Mouse (Mus musculus) liver, adult 2 months (tissue): ENCODE data around the gene Aqp7. TPM values are rescaled to one million over a fixed set of nuclear protein-coding genes. Genes with fewer than 3 reads are reported as not detected.

Source experiments
- DNase-seq: peaks from one replicate; pipeline ENCODE4 v3.0.0-alpha.2; 2011; ENCODE audit warnings: low read depth, low spot score; ENCODE audit errors: extremely low read depth
- H3K27ac ChIP-seq: fragments of 200-500 bp; replicated peaks from 2 replicates; pipeline ENCODE4 v1.5.1; 2012; ENCODE audit warnings: low read depth, mild to moderate bottlenecking, control low read depth, inconsistent platforms, low read length; ENCODE audit not compliant: insufficient read depth
- H3K27me3 ChIP-seq: fragments of 200-500 bp; 2 replicates; pipeline ENCODE4 v1.6.1; 2012; ENCODE audit warnings: mild to moderate bottlenecking, moderate library complexity, low read length, inconsistent platforms; ENCODE audit not compliant: control insufficient read depth, insufficient read depth
- H3K36me3 ChIP-seq: fragments of 200-500 bp; 2 replicates; pipeline ENCODE4 v1.6.1; 2012; ENCODE audit warnings: low read length, inconsistent platforms; ENCODE audit not compliant: control insufficient read depth, insufficient read depth
- H3K4me1 ChIP-seq: fragments of 200-500 bp; 2 replicates; pipeline ENCODE4 v1.6.1; 2011; ENCODE audit warnings: low read length; ENCODE audit not compliant: control insufficient read depth, insufficient read depth
- H3K4me3 ChIP-seq: fragments of 200-500 bp; 2 replicates; pipeline ENCODE4 v1.5.1; 2011; ENCODE audit warnings: low read depth, mild to moderate bottlenecking, control low read depth, low read length, moderate library complexity; ENCODE audit not compliant: insufficient read depth
- H3K79me2 ChIP-seq: fragments of 200-500 bp; 2 replicates; pipeline ENCODE4 v1.6.1; 2012; ENCODE audit warnings: inconsistent platforms, mild to moderate bottlenecking, low read length, moderate library complexity; ENCODE audit not compliant: control insufficient read depth, insufficient read depth
- H3K9ac ChIP-seq: fragments of 200-500 bp; 2 replicates; pipeline ENCODE4 v1.6.1; 2012; ENCODE audit warnings: low read depth, mild to moderate bottlenecking, control low read depth, inconsistent platforms, low read length
- CTCF ChIP-seq: fragments of 200-500 bp; IDR thresholded peaks from 2 replicates; pipeline ENCODE4 v1.5.1; 2011; ENCODE audit warnings: low read depth, low read length, control low read depth
- POLR2A ChIP-seq: fragments of 200-500 bp; IDR thresholded peaks from 2 replicates; pipeline ENCODE4 v1.6.1; 2011; ENCODE audit warnings: low read length, control low read depth; ENCODE audit not compliant: insufficient read depth; ENCODE audit errors: extremely low read depth
- WGBS: fragments of 180-500 bp; shearing (Covaris S2); methylation state at CpG from one replicate; pipeline ENCODE4 v1.1.7; 2018; 5-methylcytosine and 5-hydroxymethylcytosine counted together
- polyA plus RNA-seq: library from polyadenylated mRNA; depleted of rRNA; stranded (reverse); fragments of >200 nt; gene quantifications from 2 replicates; pipeline ENCODE4 v1.2.3, GENCODE M21; 2012; rRNA removed
- total RNA-seq: library from RNA; depleted of rRNA; stranded (reverse); fragments of >200 nt; gene quantifications from 2 replicates; pipeline ENCODE4 v1.2.3, GENCODE M21; 2014; rRNA removed

Gene Aqp7
- total and polyA plus RNA-seq, 2 experiments = 0.09 to 0.26 TPM

DNA sequence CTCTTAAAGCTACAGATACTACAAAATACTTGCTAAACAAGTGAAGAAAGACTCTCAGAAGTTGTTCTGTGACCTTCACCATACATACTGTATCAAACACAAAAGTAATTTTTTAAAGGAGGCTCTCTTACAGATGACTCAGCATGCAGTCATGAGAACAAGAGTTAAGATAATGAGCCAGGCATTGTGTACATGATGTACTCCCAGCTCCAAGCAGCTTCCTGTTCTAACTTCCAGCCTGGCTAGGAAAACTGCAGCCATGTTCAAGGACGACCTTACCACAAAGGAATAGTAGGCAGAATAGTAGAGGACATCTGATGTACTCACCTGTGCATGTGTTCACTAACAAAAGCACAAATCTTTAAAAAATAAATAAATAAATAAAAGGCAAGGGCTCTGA lies 47.7 kb downstream of the Aqp7 start:
- H3K4me1 ChIP-seq = no peaks in the 10 kb centered on the region
- 72% methylated on average over 1 of the region's 1 CpGs for WGBS
- no peak for DNase-seq
- no peak overlapping the region for H3K4me3 ChIP-seq
- H3K27me3 ChIP-seq = no peaks in the 10 kb centered on the region
- H3K27ac ChIP-seq = no peak overlapping the region
- peaks cover 82% of the 10 kb centered on the region for H3K36me3 ChIP-seq
- no peaks in the 10 kb centered on the region for H3K79me2 ChIP-seq
- no peak overlapping the region for H3K9ac ChIP-seq
- TF ChIP-seq POLR2A (no peak), CTCF (no peak)

DNA sequence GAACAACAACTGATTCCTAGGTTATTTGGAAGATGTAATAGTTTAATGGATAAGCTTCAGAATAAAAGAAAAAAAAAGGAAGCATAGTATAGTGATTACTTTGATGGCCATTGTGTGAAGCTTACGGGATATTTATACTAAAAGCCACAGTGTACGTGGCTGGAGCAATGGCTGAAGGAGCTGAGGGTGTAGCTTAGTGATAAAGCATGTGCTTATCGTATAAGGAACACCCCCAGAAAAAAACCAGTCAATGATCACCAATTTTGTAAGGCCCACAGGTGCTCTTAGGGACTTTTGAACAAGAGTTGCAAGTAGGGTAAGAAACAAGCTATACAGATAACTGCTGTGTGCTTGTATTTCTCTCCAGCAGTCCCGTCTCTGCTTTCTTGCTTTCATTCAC lies 50.0 kb downstream of the Aqp7 start:
- peaks cover 84% of the 10 kb centered on the region for H3K36me3 ChIP-seq
- H3K9ac ChIP-seq = no peak overlapping the region
- H3K79me2 ChIP-seq = no peaks in the 10 kb centered on the region
- H3K4me1 ChIP-seq = no peaks in the 10 kb centered on the region
- WGBS = 94% methylated on average over 4 of the region's 4 CpGs
- TF ChIP-seq POLR2A = no peak
- TF ChIP-seq CTCF = no peak
- H3K27me3 ChIP-seq = no peaks in the 10 kb centered on the region
- H3K27ac ChIP-seq = no peak overlapping the region
- no peak for DNase-seq
- no peak overlapping the region for H3K4me3 ChIP-seq

DNA sequence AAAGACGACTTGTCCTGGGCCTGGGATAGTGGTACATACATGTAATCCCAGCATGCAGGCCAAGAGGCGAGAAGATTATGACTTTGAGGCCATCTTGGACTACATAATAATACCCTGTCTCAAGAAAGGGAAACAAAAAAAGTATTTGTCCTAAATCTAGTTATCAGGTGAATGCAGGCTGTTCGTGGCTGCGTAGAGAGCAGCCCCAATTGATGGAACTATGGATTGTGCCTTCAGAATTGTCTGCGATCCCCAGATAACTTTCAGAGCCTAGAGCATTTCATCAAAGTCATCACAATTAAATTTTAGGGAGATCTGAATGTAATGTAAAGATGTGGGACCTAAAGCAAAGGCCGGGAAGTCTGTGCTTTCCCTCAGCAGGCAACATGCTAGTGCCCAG lies 51.6 kb downstream of the Aqp7 start:
- no peaks in the 10 kb centered on the region for H3K27me3 ChIP-seq
- WGBS = 97% methylated on average over 6 of the region's 6 CpGs
- no peak for TF ChIP-seq CTCF
- no peak for TF ChIP-seq POLR2A
- no peak overlapping the region for H3K4me3 ChIP-seq
- H3K27ac ChIP-seq = no peak overlapping the region
- DNase-seq = no peak
- no peaks in the 10 kb centered on the region for H3K79me2 ChIP-seq
- H3K36me3 ChIP-seq = peaks cover 84% of the 10 kb centered on the region
- H3K4me1 ChIP-seq = no peaks in the 10 kb centered on the region
- no peak overlapping the region for H3K9ac ChIP-seq

DNA sequence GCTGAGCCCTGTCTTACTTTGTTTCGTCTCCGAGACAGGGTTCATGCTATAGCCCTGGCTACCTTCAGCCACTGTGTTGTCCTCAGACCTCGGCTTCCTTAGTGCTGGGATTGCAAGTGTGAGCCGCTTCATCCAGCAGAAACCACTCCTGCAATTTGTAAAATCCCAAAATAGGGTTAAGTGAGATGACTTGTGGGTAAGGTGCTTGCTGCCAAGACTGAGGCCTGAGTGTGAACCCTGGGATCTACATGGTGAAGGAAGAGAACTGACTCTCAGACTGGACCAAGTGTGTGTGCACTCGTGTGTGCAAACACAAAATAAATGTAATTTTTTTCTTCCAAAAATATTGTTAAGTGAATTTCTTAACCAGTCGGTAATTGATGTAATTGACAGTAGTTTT lies 58.3 kb downstream of the Aqp7 start:
- no peaks in the 10 kb centered on the region for H3K27me3 ChIP-seq
- H3K4me1 ChIP-seq = no peaks in the 10 kb centered on the region
- H3K9ac ChIP-seq = no peak overlapping the region
- no peak for DNase-seq
- no peak overlapping the region for H3K27ac ChIP-seq
- 86% methylated on average over 6 of the region's 6 CpGs for WGBS
- no peaks in the 10 kb centered on the region for H3K79me2 ChIP-seq
- H3K4me3 ChIP-seq = no peak overlapping the region
- peaks cover 78% of the 10 kb centered on the region for H3K36me3 ChIP-seq
- no peak for TF ChIP-seq CTCF
- no peak for TF ChIP-seq POLR2A

DNA sequence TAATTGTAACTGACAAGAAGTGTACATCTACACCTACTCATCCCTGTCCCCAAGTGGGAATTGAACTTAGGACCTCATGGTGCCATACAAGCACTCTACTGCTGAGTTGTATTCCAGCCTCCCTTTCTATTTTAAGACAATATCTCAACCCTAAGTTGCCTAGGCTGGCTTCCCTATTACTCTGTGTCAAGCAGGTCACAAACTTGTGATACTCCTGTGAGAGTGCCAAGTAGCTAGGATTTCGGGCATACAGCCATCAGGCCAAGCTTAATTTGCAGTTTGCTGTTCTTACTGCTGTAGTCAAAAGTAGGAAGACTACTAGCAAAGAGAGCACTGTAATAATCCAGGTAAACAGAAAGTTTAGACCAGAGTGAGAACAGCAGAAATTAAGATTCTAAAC lies 64.3 kb downstream of the Aqp7 start:
- 15% methylated on average over 1 of the region's 1 CpGs for WGBS
- H3K4me3 ChIP-seq = no peak overlapping the region
- peaks cover 4% of the 10 kb centered on the region; the same call in 1 of the 2 replicates for H3K79me2 ChIP-seq
- H3K27me3 ChIP-seq = no peaks in the 10 kb centered on the region
- H3K9ac ChIP-seq = no peak overlapping the region
- peak; percentile 68 for DNase-seq
- no peaks in the 10 kb centered on the region for H3K4me1 ChIP-seq
- no peak overlapping the region for H3K27ac ChIP-seq
- no peak for TF ChIP-seq POLR2A
- no peak for TF ChIP-seq CTCF
- peaks cover 63% of the 10 kb centered on the region for H3K36me3 ChIP-seq

Other genes with a start within 250 kb of the Aqp7 start
- 11.0 and 13.8 TPM in 2 replicates for gene B4galt1, start 194.1 kb downstream of the Aqp7 start, total RNA-seq
- gene B4galt1, start 194.1 kb downstream of the Aqp7 start, polyA plus RNA-seq = 20.7 and 28.1 TPM in 2 replicates
- gene Spink4, start 128.1 kb downstream of the Aqp7 start, total RNA-seq = 1.4 and 1.9 TPM in 2 replicates
- 0.93 and 1.9 TPM in 2 replicates for gene Spink4, start 128.1 kb downstream of the Aqp7 start, polyA plus RNA-seq
- gene Bag1, start 99.8 kb downstream of the Aqp7 start, total RNA-seq = 88.7 and 101 TPM in 2 replicates
- gene Bag1, start 99.8 kb downstream of the Aqp7 start, polyA plus RNA-seq = 59.6 and 75.9 TPM in 2 replicates
- 63.0 and 78.5 TPM in 2 replicates for gene Chmp5, start 99.7 kb downstream of the Aqp7 start, total RNA-seq
- 12.0 and 13.7 TPM in 2 replicates for gene Chmp5, start 99.7 kb downstream of the Aqp7 start, polyA plus RNA-seq
- 31.6 and 34.8 TPM in 2 replicates for gene Nfx1, start 77.2 kb downstream of the Aqp7 start, total RNA-seq
- gene Nfx1, start 77.2 kb downstream of the Aqp7 start, polyA plus RNA-seq = 12.2 and 21.5 TPM in 2 replicates
- gene Aqp3, start 50.0 kb upstream of the Aqp7 start, total RNA-seq = not detected in 2 replicates
- gene Aqp3, start 50.0 kb upstream of the Aqp7 start, polyA plus RNA-seq = not detected in 2 replicates
- 6.6 and 7.2 TPM in 2 replicates for gene Nol6, start 76.3 kb upstream of the Aqp7 start, total RNA-seq
- gene Nol6, start 76.3 kb upstream of the Aqp7 start, polyA plus RNA-seq = 16.8 and 18.7 TPM in 2 replicates
- gene Ube2r2, start 87.6 kb upstream of the Aqp7 start, total RNA-seq = 30.4 and 31.1 TPM in 2 replicates
- 40.4 and 50.7 TPM in 2 replicates for gene Ube2r2, start 87.6 kb upstream of the Aqp7 start, polyA plus RNA-seq
- 3.0 TPM in 2 replicates for gene Ubap2, start 227.0 kb upstream of the Aqp7 start, total RNA-seq
- gene Ubap2, start 227.0 kb upstream of the Aqp7 start, polyA plus RNA-seq = 19.6 and 23.0 TPM in 2 replicates